Mouse (Mus musculus): ENCODE measurements around the gene Cracr2a.

- TF ChIP-seq GATA1 (IDR thresholded peaks at IDR 0.05; ENCODE audit: borderline replicate concordance, low read length) (no peak), FLI1 (IDR thresholded peaks at IDR 0.05; ENCODE audit: low read length) (no peak)
These were observed 108.9 kb downstream of the Cracr2a start for GRCm38 (mm10) chr6:127670031-127670430.

Data from megakaryocyte, embryonic 14.5 days (primary cell).